Mouse (Mus musculus) heart, adult 2 months (tissue): ENCODE measurements at regions not wholly inside any gene's neighbourhood (a gene's known extent, or its start where the extent isn't known, plus 50 kb on each side); places are given as distances from the start of the nearest gene placed in this dataset.

Source experiments
- CTCF ChIP-seq: fragments of 200-600 bp; IDR thresholded peaks from 2 replicates; pipeline ENCODE4 v1.8.1; 2022; ENCODE audit warnings: antibody characterized with exemption, mild to moderate bottlenecking, moderate library complexity
- EP300 ChIP-seq: fragments of 200-500 bp; IDR thresholded peaks from 2 replicates; pipeline ENCODE4 v1.6.1; 2011; ENCODE audit warnings: low read depth, low read length, control low read depth; ENCODE audit not compliant: insufficient read depth

GRCm38 (mm10) chr16:56399541-56399940, 78.1 kb upstream of the Abi3bp start:
- TF ChIP-seq CTCF: no peak
- no peak for TF ChIP-seq EP300
